19 mouse cellular contexts compared by ENCODE assay signal in genomic region chr13:41216236-41216635, GRCm38 (mm10). TPM values are rescaled to one million over a fixed set of nuclear protein-coding genes. Genes with fewer than 3 reads are reported as not detected.
"Had no signal": no experiment of that assay in that cellular context is flagged by ENCODE, and none has a peak within 500 bp of the region (broad histone marks: within the 10 kb centered on the region; RNA-seq: fewer than 3 reads in every experiment).

No protein-coding gene starts in this region.

- H3K4me2 ChIP-seq: hindbrain, embryonic 13.5 days; limb, embryonic 15.5 days; lung, embryonic 15.5 days; midbrain, embryonic 11.5 days; stomach, embryonic 15.5 days had no signal

- DNase-seq: kidney, postnatal 25 days; layer of hippocampus, adult 9-11 months; layer of hippocampus, postnatal 36 days; lung, postnatal 14 days; right cerebral cortex, postnatal 14 days; thymus, postnatal 4 days had no signal

- H3K36me3 ChIP-seq: hindbrain, embryonic 13.5 days; limb, embryonic 15.5 days; lung, embryonic 15.5 days; stomach, embryonic 15.5 days had no signal

- ATAC-seq: hindbrain, postnatal 0 days had no signal

- H3K9me3 ChIP-seq: lung, embryonic 15.5 days; stomach, embryonic 15.5 days had no signal

- H3K27me3 ChIP-seq: hindbrain, embryonic 13.5 days; lung, embryonic 15.5 days; stomach, embryonic 15.5 days had no signal

- H3K27ac ChIP-seq: hindbrain, embryonic 13.5 days; hindbrain, postnatal 0 days; limb, embryonic 15.5 days; lung, embryonic 15.5 days; macrophage; stomach, embryonic 15.5 days had no signal

- H3K4me3 ChIP-seq: hindbrain, embryonic 13.5 days; limb, embryonic 15.5 days; lung, embryonic 15.5 days; megakaryocyte, embryonic 14.5 days; stomach, embryonic 15.5 days had no signal

- H3K9ac ChIP-seq: hindbrain, embryonic 13.5 days; limb, embryonic 15.5 days; lung, embryonic 15.5 days; stomach, embryonic 15.5 days had no signal

RNA-seq across cellular contexts. Expression of gene Gm17364, which starts 57.5 kb away (rescaled TPM):
- polyA plus RNA-seq: hindbrain, embryonic 13.5 days; hindbrain, postnatal 0 days; intestine, embryonic 14.5 days; limb, embryonic 11.5 days; limb, embryonic 15.5 days; lung, embryonic 15.5 days; macrophage; midbrain, embryonic 11.5 days; midbrain, postnatal 0 days; neural tube, embryonic 14.5 days; spleen, adult 2 months; stomach, embryonic 15.5 days had no signal
